Mouse (Mus musculus) CH12.LX (cell line): ENCODE measurements around the gene Gm4969. TPM values are rescaled to one million over a fixed set of nuclear protein-coding genes. Genes with fewer than 3 reads are reported as not detected.

ENCODE experiments used
- DNase-seq: peaks from one replicate; pipeline ENCODE4 v3.0.0-alpha.2; 2013; ENCODE audit errors: extremely low read depth
- H3K27ac ChIP-seq: 2 replicates; pipeline ENCODE4 v1.5.1; 2012; ENCODE audit warnings: low read depth, mild to moderate bottlenecking, control low read depth, moderate library complexity; ENCODE audit not compliant: insufficient read depth
- H3K27me3 ChIP-seq: replicated peaks from 2 replicates; pipeline ENCODE3; 2012; ENCODE audit warnings: inconsistent platforms
- H3K36me3 ChIP-seq, 2 experiments: replicated peaks in 1 of 2; 2 replicates each; pipeline versions ENCODE3 to v1.6.1; 2012; ENCODE audit warnings: inconsistent platforms in 1 of 2, low read length in 1 of 2, mild to moderate bottlenecking in 1 of 2, mixed read lengths in 1 of 2, moderate library complexity in 1 of 2; ENCODE audit not compliant: control insufficient read depth in 1 of 2, insufficient read depth in 1 of 2
- H3K4me1 ChIP-seq, 2 experiments: 2 replicates each; pipeline ENCODE4 v1.6.1; 2012; ENCODE audit warnings: inconsistent platforms in 1 of 2, moderate library complexity in 1 of 2; ENCODE audit not compliant: insufficient read depth in 2 of 2, control insufficient read depth in 1 of 2
- H3K4me2 ChIP-seq: 2 replicates; pipeline ENCODE4 v1.6.1; 2012; ENCODE audit warnings: low read depth, mild to moderate bottlenecking, control low read depth; ENCODE audit not compliant: poor library complexity, insufficient read depth, severe bottlenecking
- H3K4me3 ChIP-seq, 3 experiments: fragments of 150-350 bp in 1 of 3; sonication (generic) in 1 of 3; replicated peaks in 1 of 3; 2 replicates each; pipeline versions ENCODE3 to v1.5.1; 2011 to 2012; ENCODE audit warnings: low read depth in 2 of 3, low read length in 2 of 3, mild to moderate bottlenecking in 2 of 3, moderate library complexity in 2 of 3, control low read depth in 1 of 3, improper control_type of control experiment in 1 of 3, inconsistent platforms in 1 of 3, mixed read lengths in 1 of 3; ENCODE audit not compliant: poor library complexity in 1 of 3
- H3K79me2 ChIP-seq: replicated peaks from 2 replicates; pipeline ENCODE4 v1.6.1; 2012; ENCODE audit warnings: mild to moderate bottlenecking, moderate library complexity; ENCODE audit not compliant: control insufficient read depth, poor library complexity, insufficient read depth, severe bottlenecking; ENCODE audit errors: extremely low read depth
- H3K9ac ChIP-seq: 2 replicates; pipeline ENCODE4 v1.6.1; 2012; ENCODE audit warnings: low read depth, mild to moderate bottlenecking, control low read depth, moderate library complexity; ENCODE audit not compliant: insufficient read depth
- H3K9me3 ChIP-seq: replicated peaks from 2 replicates; pipeline ENCODE3; 2012; ENCODE audit warnings: low read length, inconsistent platforms, mixed read lengths
- CHD1 ChIP-seq: IDR thresholded peaks from 2 replicates; pipeline ENCODE4 v1.6.1; 2012; ENCODE audit warnings: low read depth, low read length, improper control_type of control experiment, inconsistent platforms
- CHD2 ChIP-seq: IDR thresholded peaks from 2 replicates; pipeline ENCODE4 v1.6.1; 2011; ENCODE audit warnings: low read length, improper control_type of control experiment
- E2F4 ChIP-seq: IDR thresholded peaks from 2 replicates; pipeline ENCODE4 v1.6.1; 2011; ENCODE audit warnings: low read depth, low read length, improper control_type of control experiment; ENCODE audit not compliant: insufficient replicate concordance
- ELF1 ChIP-seq: IDR thresholded peaks from 2 replicates; pipeline ENCODE4 v1.6.1; 2014; ENCODE audit warnings: low read depth, mild to moderate bottlenecking, inconsistent platforms, low read length, improper control_type of control experiment
- EP300 ChIP-seq: IDR thresholded peaks from 2 replicates; pipeline ENCODE4 v1.6.1; 2011; ENCODE audit warnings: low read length, improper control_type of control experiment
- GABPA ChIP-seq: IDR thresholded peaks from 2 replicates; pipeline ENCODE4 v1.6.1; 2012; ENCODE audit warnings: low read depth, low read length, improper control_type of control experiment, inconsistent platforms; ENCODE audit not compliant: insufficient replicate concordance
- IRF4 ChIP-seq: IDR thresholded peaks from 2 replicates; pipeline ENCODE4 v1.6.1; 2014; ENCODE audit warnings: low read depth, mild to moderate bottlenecking, inconsistent platforms, low read length, improper control_type of control experiment
- JUN ChIP-seq: IDR thresholded peaks from 2 replicates; pipeline ENCODE4 v1.6.1; 2011; ENCODE audit warnings: low read depth, mild to moderate bottlenecking, low read length, improper control_type of control experiment, moderate library complexity; ENCODE audit not compliant: insufficient read depth
- JUND ChIP-seq: conservative IDR thresholded peaks from 2 replicates; pipeline ENCODE4 v1.6.1; 2011; ENCODE audit warnings: low read depth, low read length, improper control_type of control experiment
- MAFK ChIP-seq: IDR thresholded peaks from 2 replicates; pipeline ENCODE4 v1.6.1; 2011; ENCODE audit warnings: low read length, improper control_type of control experiment; ENCODE audit not compliant: insufficient replicate concordance
- MAZ ChIP-seq: IDR thresholded peaks from 2 replicates; pipeline ENCODE4 v1.6.1; 2012; ENCODE audit warnings: low read depth, mild to moderate bottlenecking, inconsistent platforms, low read length, improper control_type of control experiment, moderate library complexity
- MEF2A ChIP-seq: IDR thresholded peaks from 2 replicates; pipeline ENCODE4 v1.6.1; 2014; ENCODE audit warnings: low read depth, mild to moderate bottlenecking, inconsistent platforms, low read length, improper control_type of control experiment, borderline replicate concordance
- PAX5 ChIP-seq: IDR thresholded peaks from 2 replicates; pipeline ENCODE4 v1.6.1; 2012; ENCODE audit warnings: low read length, inconsistent platforms, mixed read lengths
- POLR2A ChIP-seq: IDR thresholded peaks from 2 replicates; pipeline ENCODE4 v1.6.1; 2011; ENCODE audit warnings: low read depth, mild to moderate bottlenecking, improper control_type of control experiment, low read length
- POLR2AphosphoS2 ChIP-seq: IDR thresholded peaks from 2 replicates; pipeline ENCODE4 v1.6.1; 2011; ENCODE audit warnings: low read depth, low read length, improper control_type of control experiment
- SIN3A ChIP-seq: IDR thresholded peaks from 2 replicates; pipeline ENCODE4 v1.6.1; 2012; ENCODE audit warnings: low read length, improper control_type of control experiment, inconsistent platforms
- SMC3 ChIP-seq: IDR thresholded peaks from 2 replicates; pipeline ENCODE4 v1.6.1; 2011; ENCODE audit warnings: low read depth, low read length, improper control_type of control experiment
- TBP ChIP-seq: conservative IDR thresholded peaks from 2 replicates; pipeline ENCODE4 v1.6.1; 2011; ENCODE audit warnings: low read depth, low read length, improper control_type of control experiment
- UBTF ChIP-seq: IDR thresholded peaks from 2 replicates; pipeline ENCODE4 v1.6.1; 2012; ENCODE audit warnings: low read depth, mild to moderate bottlenecking, inconsistent platforms, low read length, improper control_type of control experiment, moderate library complexity
- USF1 ChIP-seq: IDR thresholded peaks from 2 replicates; pipeline ENCODE4 v1.6.1; 2014; ENCODE audit warnings: low read depth, mild to moderate bottlenecking, inconsistent platforms, low read length, improper control_type of control experiment
- USF2 ChIP-seq: conservative IDR thresholded peaks from 2 replicates; pipeline ENCODE4 v1.6.1; 2011; ENCODE audit warnings: low read depth, low read length, improper control_type of control experiment
- ZC3H11A ChIP-seq: IDR thresholded peaks from 2 replicates; pipeline ENCODE4 v1.6.1; 2012; ENCODE audit warnings: low read depth, mild to moderate bottlenecking, inconsistent platforms, low read length, improper control_type of control experiment
- ZKSCAN1 ChIP-seq: IDR thresholded peaks from 2 replicates; pipeline ENCODE4 v1.6.1; 2012; ENCODE audit warnings: low read depth, inconsistent platforms, low read length, improper control_type of control experiment, borderline replicate concordance
- ZNF384 ChIP-seq: IDR thresholded peaks from 2 replicates; pipeline ENCODE4 v1.6.1; 2012; ENCODE audit warnings: low read depth, low read length, improper control_type of control experiment, inconsistent platforms
- dilution Hi-C: fragments of 300-500 bp; cut with MboI; formaldehyde crosslinking; loops from 2 replicates; pipeline ENCODE4 v1.14.3; 2020; ENCODE audit warnings: low sequenced_read_pairs; ENCODE audit not compliant: extremely low pct_unique_long_range_greater_than_20kb, extremely low pct_ligation_motif_present
- in situ Hi-C: fragments of 300-500 bp; cut with MboI; formaldehyde crosslinking; loops from 3 replicates; pipeline ENCODE4 v1.14.3; 2019; ENCODE audit warnings: low sequenced_read_pairs, low pct_ligation_motif_present, low pct_unique_long_range_greater_than_20kb, mixed read lengths
- polyA plus RNA-seq: library from polyadenylated mRNA; unstranded; fragments of >175 nt; gene quantifications from 2 replicates; pipeline ENCODE4 v1.2.1, GENCODE M21; 2012; ENCODE audit warnings: low read depth; ENCODE audit not compliant: insufficient read length
- total RNA-seq, 2 experiments: library from RNA; depleted of rRNA; stranded (reverse); fragments of 300-350 nt in 1 of 2; fragments of >200 nt in 1 of 2; gene quantifications; 2 replicates each; pipeline ENCODE4 v1.2.3; 2012 to 2014

Gene Gm4969
- total and polyA plus RNA-seq, 3 experiments = not detected

- in situ Hi-C loops = no loop called here
- TF ChIP-seq PAX5 (no peak), MAFK (no peak), TBP (no peak), CHD2 (no peak), USF1 (no peak), SIN3A (no peak), POLR2A (no peak), ELF1 (no peak), E2F4 (no peak), ZC3H11A (no peak), SMC3 (no peak), GABPA (no peak), UBTF (no peak), MAZ (no peak), ZKSCAN1 (no peak), MEF2A (no peak), CHD1 (no peak), JUN (no peak)
Measured at GRCm38 (mm10) chr7:19067063-19067462, 51.1 kb downstream of the Gm4969 start.

DNA sequence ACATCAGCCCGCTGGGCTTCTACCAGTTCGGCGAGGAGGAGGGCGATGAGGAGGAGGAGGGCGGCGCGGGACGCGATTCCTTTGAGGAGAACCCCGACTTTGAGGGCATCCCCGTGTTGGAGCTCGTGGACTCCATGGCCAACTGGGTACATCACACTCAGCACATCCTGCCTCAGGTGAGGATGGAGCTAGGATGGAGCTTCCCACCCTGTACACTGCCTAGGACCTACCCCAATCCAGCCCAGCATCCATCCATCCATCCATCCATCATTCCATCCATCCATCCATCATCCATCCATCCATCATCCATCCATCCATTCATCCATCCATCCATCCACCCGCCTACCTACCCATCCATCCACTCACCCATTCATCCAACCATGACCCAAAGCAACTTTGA lies 52.3 kb downstream of the Gm4969 start:
- dilution Hi-C loops (no loop called here), in situ Hi-C loops (no loop called here)
- Histone ChIP-seq H3K36me3 (peaks cover 0 to 33% of the 10 kb centered on the region in 2 experiments), H3K4me3 (no peak overlapping the region), H3K4me1 (no peaks in the 10 kb centered on the region), H3K27ac (no peak overlapping the region), H3K4me2 (no peak overlapping the region), H3K9me3 (peaks cover 2% of the 10 kb centered on the region), H3K79me2 (no peaks in the 10 kb centered on the region), H3K9ac (no peak overlapping the region), H3K27me3 (no peaks in the 10 kb centered on the region)
- DNase-seq = no peak
- TF ChIP-seq TBP = no peak
- no peak for TF ChIP-seq IRF4
- TF ChIP-seq POLR2A = no peak
- TF ChIP-seq POLR2AphosphoS2 = no peak
- no peak for TF ChIP-seq JUND
- TF ChIP-seq PAX5 = no peak
- no peak for TF ChIP-seq USF1
- TF ChIP-seq USF2 = no peak
- TF ChIP-seq JUN = no peak
- no peak for TF ChIP-seq ZC3H11A
- TF ChIP-seq ZNF384 = no peak
- TF ChIP-seq EP300 = no peak
- TF ChIP-seq E2F4 = no peak
- no peak for TF ChIP-seq GABPA
- no peak for TF ChIP-seq MAFK

More at GRCm38 (mm10) chr7:19067063-19067462, 51.1 kb downstream of the Gm4969 start:
- Histone ChIP-seq H3K9ac (no peak overlapping the region), H3K27me3 (no peaks in the 10 kb centered on the region), H3K9me3 (peaks cover 2% of the 10 kb centered on the region), H3K36me3 (peaks cover 0 to 29% of the 10 kb centered on the region in 2 experiments), H3K4me1 (no peaks in the 10 kb centered on the region), H3K4me2 (no peak overlapping the region), H3K79me2 (no peaks in the 10 kb centered on the region), H3K27ac (no peak overlapping the region), H3K4me3 (no peak overlapping the region)
- dilution Hi-C loops = no loop called here
- no peak for DNase-seq
